Mouse (Mus musculus) spleen, adult 2 months (tissue): ENCODE results near the gene 1520401A03Rik.
A peak's percentile ranks its signal among the peaks of the same experiment; 100 is the strongest.

Source experiments
- CTCF ChIP-seq: fragments of 200-500 bp; IDR thresholded peaks from 2 replicates; pipeline ENCODE4 v1.5.1; 2011; ENCODE audit warnings: mild to moderate bottlenecking, inconsistent platforms; ENCODE audit not compliant: insufficient read depth, insufficient read length, insufficient replicate concordance; ENCODE audit errors: extremely low read depth
- POLR2A ChIP-seq: fragments of 200-500 bp; IDR thresholded peaks from 2 replicates; pipeline ENCODE4 v1.6.1; 2011; ENCODE audit warnings: low read depth, low read length, inconsistent platforms

GRCm38 (mm10) chr17:23664556-23665021, 58.0 kb downstream of the 1520401A03Rik start:
- TF ChIP-seq CTCF (peak; percentile 35; the same call in 1 of the 2 replicates), POLR2A (no peak)
